Mouse (Mus musculus): ENCODE results near the gene Pde1a.
"Not testable (repeated sequence)": the region's sequence is repeated elsewhere in the genome, so short reads cannot be mapped to it uniquely, and the experiment has no call there.

Pde1a gene

DNA sequence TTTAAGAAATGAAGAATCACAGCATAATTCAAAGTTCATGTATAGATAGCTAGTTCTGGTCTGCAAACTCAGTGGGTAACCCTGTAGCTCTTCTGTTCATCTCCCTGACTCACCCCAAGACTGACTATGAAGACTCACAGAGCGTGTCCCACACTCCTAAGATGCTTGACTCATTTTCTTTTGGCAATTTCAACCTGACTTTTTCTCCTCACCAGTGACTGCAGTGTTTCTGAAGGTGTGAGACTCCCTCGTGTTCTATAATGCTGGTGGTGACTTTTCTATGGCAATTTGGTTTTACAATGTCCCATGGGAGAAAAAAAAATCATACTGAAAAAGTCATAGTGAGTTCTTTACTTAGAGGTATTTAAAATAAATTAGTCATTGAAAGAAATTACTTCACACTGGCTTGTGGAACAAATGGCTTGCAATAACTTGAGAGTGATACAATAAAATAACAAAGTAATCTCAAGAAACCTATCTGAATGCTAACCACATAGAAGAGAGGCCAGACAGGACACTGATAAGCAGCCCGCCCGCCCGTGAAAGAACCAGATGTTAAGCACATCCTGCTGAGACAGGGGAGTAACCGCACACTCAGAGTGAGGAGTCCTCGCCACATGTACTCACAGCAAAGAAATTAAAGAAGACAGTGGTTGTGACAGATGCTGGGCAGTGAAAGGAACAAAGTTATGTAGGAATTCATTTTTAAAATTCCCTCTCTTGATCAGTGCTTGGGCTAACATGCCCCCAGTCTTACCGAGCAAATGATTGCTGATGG, 183.2 kb downstream of the Pde1a start:
- no peak for DNase-seq

DNA sequence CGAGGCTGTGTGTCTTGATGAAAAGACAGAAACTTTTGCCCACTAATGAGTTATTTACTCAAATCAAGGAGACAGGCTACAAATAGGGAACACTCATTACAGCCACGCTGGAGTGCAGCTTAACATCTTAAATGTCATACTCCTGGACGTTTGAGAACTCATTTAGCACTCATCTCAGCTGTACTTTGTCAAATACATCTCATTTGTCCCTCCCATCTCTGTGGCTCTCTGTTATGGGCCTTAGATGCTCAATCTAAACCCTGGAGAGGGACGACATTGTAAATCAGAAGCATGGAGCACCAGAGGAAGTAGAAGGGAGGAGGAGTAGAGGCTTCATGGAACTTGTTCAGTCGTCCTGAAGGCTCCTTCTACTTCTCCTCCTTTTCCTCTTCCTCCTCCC, 194.6 kb downstream of the Pde1a start:
- DNase-seq = no peak

DNA sequence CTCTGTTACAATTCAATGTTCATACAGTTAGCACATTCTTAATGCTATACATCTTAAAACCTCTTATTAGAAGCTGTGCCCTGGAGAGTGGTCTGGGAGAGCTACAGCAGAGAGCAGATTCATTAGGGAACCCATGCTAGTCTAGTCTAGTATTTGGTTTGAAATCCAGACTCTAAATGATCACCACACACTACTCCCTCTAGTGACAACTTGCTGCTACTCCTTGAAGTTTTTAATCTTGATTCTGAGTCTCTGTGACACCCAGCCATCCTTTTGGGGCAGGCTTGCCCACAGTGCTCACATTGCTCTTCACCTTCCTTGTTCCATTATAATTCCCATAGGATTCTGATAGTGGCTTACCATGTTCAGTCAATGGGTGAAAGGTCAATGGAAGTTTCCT, 206.9 kb downstream of the Pde1a start:
- no peak for DNase-seq

DNA sequence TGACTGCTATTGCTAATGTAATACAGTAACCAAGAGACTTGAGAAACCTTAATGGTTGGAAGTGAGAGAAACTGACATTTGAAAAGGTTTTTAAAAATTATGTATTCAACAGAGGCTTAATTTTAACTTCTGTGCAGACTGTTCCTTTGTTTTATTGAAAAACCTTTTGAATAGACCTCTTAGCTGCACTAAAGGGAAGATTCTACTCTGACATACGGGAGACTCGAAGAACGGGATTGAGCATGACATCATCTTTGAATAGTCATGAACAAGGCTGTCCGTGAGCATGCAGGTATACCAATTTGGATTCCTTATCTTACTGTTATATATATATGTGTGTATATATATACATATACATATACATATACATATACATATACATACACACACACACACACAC, 207.9 kb downstream of the Pde1a start:
- DNase-seq = no peak

DNA sequence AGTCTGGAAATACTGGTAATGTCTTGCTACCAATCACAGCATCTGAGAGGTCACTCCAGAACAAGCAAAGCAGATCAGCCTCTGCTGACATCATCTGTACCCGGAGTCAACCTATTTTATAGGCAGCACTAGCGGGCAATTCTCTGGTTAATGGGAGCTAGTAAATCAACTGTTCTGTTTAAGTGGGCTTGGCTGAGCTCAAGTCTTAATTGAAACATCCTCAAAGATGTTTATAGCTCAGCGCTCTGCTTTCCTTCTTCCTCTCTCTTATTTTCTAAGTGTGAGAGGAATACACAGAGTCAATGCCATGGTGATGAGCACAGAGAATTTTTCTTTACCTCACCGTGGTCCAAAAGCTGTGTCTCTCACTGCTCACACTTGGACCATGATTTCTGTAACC, 208.8 kb downstream of the Pde1a start:
- DNase-seq = no peak

DNA sequence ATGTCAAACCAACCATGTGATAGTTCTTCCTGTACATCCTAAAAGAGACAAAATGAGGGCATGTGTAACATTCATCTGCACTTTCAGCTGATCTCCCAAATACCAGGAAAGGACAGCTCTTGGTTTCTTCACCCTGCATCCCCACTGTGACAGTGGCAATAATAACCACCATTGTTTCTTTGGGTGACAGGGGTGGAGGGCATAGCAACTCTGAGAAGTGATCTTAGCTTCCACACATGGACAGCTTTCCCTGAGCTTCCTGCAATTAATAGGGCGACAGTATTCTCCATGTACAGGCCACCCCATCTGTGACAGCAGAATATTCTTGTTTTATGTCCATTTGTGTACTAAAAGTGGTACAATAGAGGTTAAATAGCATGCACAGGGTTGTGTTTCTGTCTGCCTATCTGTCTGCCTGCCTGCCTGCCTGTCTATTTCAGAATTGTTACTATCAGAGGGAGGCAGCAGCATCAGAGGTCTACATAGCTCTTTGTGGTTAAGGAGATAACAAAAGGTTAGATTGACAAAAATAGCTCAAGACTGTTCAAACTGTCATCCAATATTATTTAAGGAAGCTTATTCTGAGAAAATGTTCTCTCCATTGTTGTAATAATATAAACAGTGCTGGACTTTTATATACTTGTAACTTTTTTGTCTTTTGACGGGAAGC, 227.3 kb downstream of the Pde1a start:
- no peak for DNase-seq

DNA sequence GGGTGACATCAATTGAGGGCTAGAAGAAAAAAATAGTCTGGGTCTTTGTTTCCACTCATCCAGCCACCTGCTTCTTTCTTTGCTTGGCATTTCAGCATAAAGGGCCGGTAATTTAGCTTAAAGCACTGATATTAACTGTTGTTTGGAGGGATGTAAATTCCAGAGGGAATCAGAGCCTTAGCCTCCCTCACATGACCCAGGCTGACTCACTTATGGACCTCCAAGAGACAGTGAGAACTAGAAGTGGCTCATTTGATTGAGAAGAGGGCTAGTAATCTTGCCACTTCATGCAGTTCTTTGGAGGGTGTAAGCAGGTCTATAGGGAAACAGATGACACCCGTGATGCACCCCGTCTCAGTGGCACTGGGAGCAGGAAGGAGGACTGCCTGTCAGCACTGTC, 230.7 kb downstream of the Pde1a start:
- no peak for DNase-seq

DNA sequence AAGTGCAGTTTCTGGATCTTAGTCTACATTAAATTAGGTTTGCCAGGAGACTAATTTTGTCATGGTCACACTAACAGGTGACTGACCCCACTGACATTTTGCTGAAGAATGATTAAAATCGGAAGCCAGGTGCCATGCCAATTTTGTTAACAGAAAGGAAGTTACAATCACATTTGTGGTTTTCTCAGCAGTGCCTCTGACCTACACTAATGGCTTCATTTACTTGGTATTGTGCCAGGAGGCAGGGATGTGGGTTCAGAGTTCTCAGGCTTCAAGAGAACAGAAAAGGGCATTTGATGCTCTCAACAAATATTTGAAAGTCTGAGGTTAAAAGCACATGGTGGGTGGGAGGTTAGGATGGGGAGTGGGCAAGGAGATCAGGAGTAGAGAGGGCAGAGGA, 236.4 kb downstream of the Pde1a start:
- DNase-seq = no peak

DNA sequence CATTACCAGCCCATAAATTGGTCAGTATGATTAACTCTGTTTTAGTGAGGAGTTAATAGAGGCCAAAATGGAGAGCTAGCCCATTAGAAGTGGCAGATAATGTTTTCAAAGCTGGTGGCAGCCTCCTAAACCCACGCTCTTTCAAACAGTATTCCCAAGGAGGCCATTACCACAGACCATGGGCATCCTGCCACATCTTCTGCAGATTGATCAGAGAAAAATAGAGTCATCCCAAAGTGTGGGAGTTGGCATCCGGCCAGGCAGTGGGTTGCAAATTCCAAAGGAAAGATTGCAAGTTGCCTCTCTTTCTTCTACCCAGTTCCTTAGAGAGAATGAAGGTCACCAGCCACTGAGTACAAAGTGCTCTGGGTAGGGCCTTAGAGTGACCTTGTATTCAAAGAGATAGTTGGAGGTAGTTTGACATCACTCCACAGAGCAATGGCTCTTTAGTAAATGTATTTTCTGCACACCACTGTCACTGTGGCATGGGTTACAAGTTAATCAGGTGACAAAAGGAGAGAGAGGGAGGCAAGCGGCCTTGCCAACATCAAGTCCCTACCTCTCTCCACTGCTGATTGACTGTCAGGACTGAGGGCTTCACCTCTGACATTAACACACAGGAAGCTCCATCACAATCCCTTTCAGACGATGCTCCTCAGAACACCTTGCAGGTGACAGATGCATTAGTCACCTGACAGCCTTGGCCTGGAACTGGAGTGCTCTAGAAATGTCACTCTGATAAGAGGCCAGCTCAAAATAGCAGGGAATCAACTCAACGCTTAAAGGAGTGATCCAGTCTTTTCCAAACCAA, 237.3 kb downstream of the Pde1a start:
- peak; percentile 7 for DNase-seq

DNA sequence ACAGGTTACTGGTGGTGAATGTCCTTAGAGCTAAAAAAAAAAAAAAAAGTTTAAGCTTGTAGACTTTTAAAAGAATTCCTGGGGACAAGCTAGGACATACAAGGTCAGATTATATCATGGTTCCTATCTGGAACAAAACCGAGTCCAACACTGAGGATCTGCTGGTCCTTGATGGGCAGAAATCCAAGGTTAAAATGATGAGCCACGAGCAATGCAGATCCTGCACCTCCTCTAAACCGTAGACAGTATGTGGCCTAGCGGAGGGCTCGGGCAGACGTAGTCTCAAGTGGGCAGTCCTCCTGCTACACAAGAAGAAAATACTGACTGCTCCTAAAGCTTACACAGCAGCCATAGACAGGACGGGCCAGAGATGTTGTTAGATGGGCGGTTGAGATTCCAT, 238.5 kb downstream of the Pde1a start:
- no peak for DNase-seq

DNA sequence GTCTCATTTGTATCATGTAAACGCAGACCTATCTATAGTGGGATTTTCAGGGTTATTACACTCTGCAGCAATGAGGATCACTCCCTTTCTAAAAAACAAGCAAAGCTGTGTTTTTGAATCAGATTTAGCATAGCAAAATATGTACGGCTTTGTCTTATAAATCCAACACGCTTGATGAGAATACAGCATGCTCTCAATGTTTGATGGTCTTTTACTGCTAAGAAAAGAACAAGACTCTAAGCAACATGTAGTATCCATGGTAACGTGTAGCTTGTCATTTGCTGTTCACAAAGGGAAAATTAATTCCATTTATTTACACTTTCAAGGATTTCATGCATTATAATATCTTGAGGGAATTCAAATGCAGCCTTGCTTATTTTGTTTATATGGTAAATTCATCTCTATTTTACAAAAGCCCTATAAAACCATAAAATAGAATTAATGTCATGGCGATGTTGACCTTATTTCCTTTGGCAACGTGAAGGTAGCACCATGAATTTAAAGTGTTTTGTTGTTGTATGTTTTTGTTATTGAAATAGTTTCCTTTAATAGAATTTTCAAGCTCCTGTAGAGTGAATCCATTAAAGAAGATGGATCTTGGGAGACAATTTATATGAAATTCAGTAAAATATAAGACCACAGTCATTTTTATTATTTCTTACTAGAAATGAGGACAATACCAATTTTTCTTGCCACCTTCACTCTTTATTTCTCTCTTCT, 245.5 kb downstream of the Pde1a start:
- DNase-seq = no peak

DNA sequence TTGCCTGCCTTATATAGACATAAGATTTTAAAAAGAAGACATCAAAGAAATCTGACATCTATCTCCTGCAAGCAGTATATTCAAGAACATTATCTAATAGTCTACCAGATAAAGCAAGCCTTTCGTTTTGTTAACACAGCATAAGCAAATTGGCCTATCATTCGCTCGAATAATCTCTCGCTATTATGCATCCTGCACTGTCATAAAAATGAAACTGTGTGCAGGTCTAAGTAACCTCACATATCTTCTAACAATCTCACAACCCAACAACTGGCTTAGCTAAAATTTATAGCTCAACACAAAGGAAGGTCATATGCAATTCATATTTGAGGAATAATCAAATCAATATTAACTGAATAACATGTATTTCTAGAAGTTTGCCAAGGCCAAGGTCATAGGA, 246.0 kb downstream of the Pde1a start:
- no peak for DNase-seq

DNA sequence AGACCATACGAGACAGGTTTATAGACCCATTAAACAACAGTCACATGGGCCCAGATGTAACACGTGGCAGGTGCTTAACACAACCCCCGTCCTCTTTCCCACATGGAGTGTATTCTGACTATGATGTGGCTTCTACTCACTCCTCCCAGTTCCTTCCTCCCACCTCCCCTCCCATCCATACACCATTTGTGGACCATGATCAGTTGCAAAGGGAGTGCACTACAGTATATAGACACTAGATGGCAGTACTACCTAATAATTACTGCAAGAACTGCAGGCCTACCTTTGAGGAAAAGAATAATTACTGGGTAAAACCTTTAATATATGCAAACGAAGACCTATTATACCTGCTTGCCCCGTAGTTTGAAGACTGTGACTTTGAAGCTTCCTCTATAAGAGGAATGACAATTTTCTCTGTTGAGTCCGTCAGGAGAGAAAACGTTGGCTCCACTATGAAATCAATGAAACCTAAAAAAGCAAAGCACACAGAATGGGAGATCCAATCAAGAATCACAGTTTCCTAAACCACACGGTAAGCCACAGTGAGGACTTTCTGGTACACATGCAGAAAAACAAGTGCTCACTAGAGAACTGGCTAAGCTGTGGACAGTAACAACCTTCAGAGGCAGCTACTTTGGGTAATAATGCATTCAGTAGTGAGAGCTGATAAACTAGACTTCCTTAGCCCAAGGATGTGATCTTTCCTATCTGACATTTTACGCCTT, 263.8 kb downstream of the Pde1a start:
- DNase-seq = peak; percentile 55

DNA sequence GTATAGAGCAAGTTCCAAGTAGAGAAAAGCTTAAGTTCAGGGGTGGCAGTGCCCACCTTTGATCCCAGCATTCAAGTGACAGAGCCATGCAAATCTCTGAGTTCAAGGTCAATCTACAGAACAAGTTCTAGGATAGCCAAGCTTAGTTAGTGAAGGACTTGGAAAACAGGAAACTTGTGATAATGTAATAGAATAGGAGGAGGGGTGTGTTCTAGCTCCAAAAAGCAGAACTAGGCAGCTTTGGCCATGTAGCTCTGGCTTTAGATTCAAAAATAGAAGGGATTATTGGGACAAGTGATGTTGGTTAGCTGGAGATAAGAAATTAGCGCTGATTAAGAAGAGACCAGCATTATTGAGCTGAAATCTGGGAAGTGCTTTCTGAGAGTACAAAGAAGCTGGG, 272.4 kb downstream of the Pde1a start:
- no peak for DNase-seq

DNA sequence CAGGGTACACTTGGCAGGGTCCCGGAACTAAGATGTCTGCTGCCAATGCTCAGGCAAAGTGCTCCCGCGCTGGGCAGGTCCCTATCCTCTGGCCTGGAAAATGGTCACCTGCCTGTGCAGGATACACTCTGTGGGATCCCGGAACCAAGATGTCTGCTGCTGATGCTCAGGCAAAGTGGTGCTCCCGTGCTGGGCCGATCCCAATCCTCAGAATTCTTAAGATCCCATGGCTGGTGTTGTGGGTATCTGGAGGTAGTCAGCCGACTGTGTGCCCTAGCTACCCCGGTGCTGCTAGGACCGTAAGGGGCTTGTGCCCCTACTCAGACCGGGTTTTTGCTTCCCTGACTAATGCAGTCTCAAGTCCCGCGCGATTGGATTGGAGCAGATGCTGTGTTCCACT, 281.9 kb downstream of the Pde1a start:
- not testable (repeated sequence) for DNase-seq

DNA sequence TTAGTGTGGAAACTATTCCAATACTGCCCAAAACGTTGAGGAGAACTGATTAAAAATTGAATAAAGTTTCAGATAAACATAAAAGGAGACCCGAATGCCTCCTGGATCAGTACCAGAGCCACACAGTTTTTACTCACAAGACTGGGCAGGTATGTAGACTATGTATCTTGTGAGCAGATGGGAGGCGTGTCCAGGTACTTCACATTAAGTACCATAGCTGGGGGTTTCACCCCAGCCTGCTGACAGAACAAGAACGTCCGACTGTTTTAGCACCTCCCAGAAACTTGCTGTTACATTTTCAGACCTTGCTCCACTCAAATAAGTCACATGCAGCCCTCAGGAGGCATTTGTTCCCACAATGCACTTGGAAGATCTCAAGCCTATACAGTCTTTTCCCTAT, 289.7 kb downstream of the Pde1a start:
- DNase-seq = peak; percentile 0

DNA sequence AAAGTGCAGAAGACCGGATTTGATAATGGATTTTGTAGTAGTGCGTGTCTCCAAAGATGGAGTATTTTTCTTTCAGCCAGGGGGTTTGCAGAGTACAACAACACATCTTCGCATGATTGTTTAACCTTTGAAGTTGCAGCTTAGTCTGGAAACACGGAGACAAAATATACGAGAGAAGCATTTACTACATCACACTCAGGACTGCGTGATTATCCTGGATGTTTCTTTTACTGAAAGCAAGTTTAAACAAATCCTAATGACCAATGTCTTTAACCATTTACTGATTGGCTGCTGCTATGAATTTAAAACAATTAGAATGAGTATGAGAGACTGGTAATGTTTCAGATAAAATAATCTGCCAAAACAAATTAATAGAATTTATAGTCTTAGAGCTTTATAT, 290.2 kb downstream of the Pde1a start:
- no peak for DNase-seq

DNA sequence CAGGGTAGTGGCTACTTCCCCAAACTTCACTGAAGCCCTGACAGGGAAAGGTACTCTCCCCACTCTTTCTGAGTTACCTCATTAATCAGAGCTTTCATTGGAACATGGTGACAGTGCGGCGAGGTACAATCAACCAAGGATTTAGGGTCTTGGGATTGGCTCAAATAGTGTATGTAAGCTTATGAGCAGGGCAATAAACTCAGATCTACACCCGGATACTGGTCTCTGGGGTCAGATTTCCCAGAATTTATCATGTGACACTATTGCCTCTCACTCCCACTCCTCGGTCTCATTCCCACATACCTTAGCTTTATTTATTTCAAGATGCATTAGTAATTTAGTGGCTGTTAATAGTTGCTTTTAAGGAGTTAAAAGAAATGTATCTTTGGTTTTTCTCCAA, 303.4 kb downstream of the Pde1a start:
- DNase-seq = no peak

DNA sequence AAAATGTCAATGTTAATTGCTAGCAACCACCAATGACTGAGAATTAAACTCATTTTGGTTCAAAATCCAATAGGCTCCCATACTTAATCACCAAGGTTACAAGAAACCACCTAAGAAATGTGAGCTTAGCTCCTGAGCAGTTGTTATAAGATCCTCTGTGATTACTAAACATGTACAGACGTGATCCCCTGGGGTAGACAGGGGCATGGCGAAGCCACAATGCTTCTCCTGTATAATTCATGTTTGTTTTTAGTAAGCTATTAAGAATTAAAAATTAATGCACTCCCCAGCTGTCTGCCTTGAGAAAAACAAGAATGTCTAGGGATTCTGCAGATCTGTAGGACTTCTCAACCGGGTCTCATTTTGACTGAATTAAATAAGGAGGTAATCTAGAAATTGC, 309.7 kb downstream of the Pde1a start:
- DNase-seq = no peak

DNA sequence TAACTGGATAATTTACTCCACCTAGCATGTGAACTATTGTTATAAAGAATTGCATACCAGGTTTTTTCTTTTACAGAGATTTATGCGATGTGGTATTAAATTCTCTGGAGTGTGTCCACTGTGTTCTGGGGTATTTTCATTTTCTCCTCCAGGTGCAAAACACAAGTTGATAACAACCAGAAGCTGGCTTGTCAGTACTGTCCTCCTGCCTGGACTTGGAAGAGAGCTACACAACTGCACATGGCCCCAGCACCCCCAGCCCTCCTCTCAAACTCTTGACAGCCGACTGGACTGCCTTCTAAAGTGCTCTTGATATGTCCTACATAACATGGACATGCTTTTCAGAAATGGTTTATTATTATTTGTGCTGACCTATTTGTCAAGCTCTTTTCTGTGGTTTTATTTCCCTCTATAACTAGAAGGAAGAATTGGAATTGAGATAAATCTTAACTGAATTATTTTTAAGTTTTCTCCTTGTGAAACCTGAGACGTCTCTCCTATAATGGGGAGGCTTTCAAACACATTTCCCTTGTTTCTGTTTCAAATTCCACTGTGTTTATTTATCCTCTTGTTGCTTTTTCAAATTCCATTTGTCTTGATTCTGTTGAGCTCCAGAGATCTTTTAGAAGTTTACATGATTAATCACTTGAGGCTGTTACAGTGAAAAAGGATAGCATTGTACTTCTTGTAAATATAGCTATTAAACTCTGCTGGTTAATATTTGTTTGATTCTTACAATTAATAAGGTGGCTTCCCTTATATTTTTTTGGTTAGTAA, 313.4 kb downstream of the Pde1a start:
- DNase-seq = no peak

DNA sequence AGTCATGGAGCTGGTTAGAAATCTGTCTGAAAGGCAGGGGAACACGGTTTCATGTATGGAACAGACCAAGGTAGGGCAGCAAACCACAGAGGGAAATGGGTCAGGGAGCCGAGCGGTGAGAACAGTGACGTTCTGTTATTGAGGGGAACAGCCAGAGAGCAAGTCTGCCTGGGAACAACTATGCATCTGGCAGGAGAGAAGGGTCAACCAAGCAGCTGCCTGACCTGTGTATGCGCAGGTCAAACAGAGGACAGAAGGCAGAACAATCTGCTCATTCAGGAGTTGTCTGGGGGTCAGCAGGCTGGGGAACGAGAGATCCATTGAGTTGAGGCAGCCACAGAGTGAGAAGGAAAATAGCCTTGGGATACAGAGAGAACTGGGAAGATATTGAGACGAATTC, 330.6 kb downstream of the Pde1a start:
- no peak for DNase-seq

DNA sequence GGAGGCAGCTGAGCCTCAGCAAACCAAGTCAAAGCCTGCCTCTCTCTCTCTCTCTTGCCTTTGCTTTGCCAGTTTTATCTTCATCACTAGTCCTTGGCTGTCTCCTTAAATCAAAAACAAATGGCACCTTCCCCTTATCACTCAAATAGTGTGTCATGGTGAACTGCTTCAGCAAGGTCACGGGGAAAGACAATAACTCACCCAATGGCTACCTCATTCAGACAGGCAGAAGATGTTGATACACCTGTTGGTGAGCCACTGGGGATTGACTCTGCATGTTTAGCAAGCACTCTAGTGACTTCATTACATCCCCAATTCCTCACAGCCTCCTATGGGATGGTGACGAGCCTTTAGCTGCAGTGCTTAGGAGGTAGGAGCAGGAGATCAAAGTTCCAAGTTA, 331.8 kb downstream of the Pde1a start:
- no peak for DNase-seq
